Mouse (Mus musculus) frontal cortex, postnatal 10 days (tissue): Measurements from ENCODE around the gene 1110059G10Rik.

Source experiments
- DNase-seq, 2 experiments: peaks; one replicate each; pipeline ENCODE4 v3.0.0; 2022; ENCODE audit warnings: low spot score in 2 of 2, mixed read lengths in 1 of 2

1110059G10Rik gene

GRCm38 (mm10) chr9:122950643-122951475, at the start of gene 1110059G10Rik, which contains the start of gene Kif15:
Gene 1110059G10Rik, minus strand, starts transcription at chr9:122951000.
Gene Kif15, plus strand, starts transcription at chr9:122951046.
- peak; percentile 84 to 93 for DNase-seq

DNA sequence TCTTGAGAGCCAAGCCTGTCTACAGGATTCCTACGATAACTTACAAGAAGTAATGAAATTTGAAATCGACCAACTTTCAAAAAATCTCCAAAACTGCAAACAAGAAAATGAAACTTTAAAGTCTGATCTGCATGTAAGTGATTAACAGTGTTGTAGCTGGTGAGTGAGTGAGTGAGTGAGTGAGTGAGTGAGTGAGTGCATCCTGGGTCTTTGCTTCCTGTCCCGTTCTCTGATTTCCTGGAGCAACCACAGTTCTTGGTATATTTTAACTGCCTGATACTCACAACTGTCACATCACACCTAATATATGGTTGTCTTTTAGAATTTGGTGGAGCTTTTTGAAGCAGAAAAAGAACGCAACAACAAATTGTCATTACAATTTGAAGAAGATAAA, 48.4 kb upstream of the 1110059G10Rik start:
- no peak for DNase-seq

DNA sequence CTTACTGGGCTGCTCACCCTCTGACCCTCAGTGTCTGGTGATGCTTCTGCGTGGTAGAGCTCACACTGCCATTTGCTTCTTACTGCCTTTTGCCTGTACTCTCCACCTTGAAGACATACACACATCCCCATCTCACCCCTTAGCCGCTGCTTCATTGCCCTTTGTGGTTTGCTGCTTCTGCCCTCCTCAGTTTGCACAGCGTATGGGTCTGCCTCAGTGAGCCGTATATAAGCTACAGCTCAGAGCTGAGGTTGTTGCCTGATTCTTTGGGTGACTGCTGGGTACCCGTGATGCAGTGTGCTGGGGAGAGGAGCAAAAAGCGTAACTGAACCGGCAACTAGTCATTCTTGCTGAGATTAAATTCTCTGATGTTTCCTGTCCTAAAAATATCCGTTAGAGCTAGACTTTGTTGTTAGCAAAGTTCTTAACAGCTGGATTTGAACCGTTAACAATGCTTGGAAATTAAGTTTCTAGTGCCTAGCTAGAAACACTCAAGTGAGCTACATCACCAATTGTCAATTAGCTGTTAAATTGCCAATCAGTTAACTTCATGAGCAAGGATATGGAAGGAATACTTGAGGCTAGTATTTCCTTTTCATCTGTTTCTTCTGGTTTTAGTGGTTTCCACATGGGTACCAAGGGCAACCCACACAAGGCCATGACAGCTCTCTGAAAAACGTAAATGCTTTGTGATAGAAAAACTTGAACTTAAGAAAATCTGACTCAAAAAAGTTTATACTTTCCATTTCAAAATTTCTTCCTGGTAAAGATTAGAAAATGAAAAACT, 47.8 kb upstream of the 1110059G10Rik start:
- no peak for DNase-seq

- no peak for DNase-seq
Measured at GRCm38 (mm10) chr9:122928915-122929314, 21.9 kb downstream of the 1110059G10Rik start.

GRCm38 (mm10) chr9:122922936-122923381, 27.8 kb downstream of the 1110059G10Rik start, which contains the start of gene Zfp105:
Gene Zfp105, plus strand, starts transcription at chr9:122923072.
- peak; percentile 60 to 72 for DNase-seq

DNA sequence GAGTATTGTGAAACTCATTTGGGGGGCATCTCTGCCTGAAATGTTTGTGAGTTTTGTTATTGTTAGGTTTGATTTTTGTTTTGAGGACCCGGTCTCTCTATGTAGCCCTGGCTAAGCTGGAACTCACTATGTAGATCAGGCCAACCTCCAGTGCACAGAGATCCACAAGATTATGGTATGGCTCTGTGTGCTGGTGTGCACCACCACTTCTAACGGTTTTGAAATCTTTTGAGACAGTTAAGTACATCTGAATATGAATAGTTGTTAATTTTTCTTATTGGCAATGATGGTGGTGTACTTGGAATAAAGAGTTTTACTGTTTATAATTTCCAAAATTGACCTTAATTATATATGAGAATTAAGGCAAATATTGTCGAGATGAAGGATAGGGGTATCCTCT, 28.4 kb downstream of the 1110059G10Rik start:
- no peak for DNase-seq

- peak; percentile 47 to 62 for DNase-seq
Measured at GRCm38 (mm10) chr9:122902717-122903535, 47.9 kb downstream of the 1110059G10Rik start.

DNA sequence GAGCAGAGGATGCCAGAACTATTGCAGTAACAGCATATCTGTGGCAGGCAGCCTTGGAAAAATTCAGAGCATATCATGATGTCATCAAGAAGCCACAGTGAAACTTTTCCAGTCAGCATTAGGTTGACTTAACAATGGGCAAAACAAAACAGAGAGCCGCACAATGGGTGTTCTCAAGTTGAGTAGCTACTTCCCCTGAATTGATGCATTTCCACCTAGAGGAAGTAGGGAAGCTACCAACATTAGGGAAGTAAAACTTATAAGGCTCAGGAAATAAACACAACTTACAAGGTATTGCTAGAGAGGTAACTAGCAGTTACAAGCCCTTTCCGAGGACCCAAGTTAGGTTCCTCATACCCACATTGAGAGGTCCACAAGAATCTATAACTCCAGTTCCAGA, 49.8 kb downstream of the 1110059G10Rik start:
- no peak for DNase-seq
